27 mouse cellular contexts compared by ENCODE assay signal in the genomic region with DNA sequence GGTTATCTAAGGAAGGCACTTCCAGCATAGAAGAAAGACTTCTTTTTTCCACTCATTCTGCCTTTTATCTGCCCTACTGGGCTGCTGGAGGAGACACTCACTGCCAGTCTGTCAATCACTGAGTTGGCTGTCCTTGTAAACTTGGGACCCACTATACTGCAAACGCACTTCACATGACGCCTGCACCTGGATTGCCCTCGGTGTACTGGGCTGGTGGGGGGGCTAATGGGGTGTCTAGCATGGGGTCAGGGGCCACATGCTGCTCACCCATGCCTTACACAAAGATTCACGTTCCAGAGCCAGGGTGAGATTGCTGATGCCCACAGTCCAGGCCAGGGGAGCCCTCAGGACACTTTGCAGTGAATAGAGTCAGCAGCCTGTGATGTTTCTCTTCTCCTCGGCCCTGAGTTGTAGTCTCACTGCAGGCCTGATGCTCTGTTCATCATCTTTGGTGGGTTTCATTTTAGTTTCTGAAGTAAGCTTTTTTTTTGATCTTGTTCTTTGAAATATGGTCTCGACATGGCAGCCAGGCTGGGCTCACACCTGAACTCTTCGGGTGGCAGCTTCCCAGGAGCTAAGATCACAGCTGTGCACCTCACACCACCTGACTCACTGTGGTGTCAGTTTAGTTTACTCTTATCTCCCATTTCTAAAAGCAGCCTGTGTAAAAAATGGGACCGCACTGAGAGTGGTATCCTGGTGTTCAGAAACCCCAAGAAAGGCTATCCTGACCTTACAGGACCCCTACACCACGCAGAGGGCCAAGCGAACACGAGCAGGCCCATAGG. TPM values are rescaled to one million over a fixed set of nuclear protein-coding genes. Genes with fewer than 3 reads are reported as not detected.
DNase-seq lines count a peak whose midpoint lies in the region; ATAC-seq and TF ChIP-seq lines count a peak whose summit lies in the region.
"Had no signal": no experiment of that assay in that cellular context is flagged by ENCODE, and none has a peak within 500 bp of the region (broad histone marks: within the 10 kb centered on the region; RNA-seq: fewer than 3 reads in every experiment).

No protein-coding gene starts in this region.

- ATAC-seq in megakaryocyte progenitor cell, adult 5-6 weeks (replicated peaks; ENCODE audit: poor library complexity), result peak; percentile 38
- ATAC-seq: forebrain, embryonic 13.5 days; midbrain, embryonic 16.5 days; Patski had no signal

- TF ChIP-seq CTCF in layer of hippocampus, adult 2 months (conservative IDR thresholded peaks at IDR 0.05), result no peak

- intact Hi-C loops in heart, postnatal 14 days (cut with DNase I), result loop anchor here (10.0 kb wide), 1 partner anchor 402 kb away; no protein-coding TSS in a partner anchor

- DNase-seq in heart, adult 11 months, result peak; percentile 88
- DNase-seq in heart, postnatal 14 days, result no peak
- DNase-seq in layer of hippocampus, adult 2 months (ENCODE audit: low spot score in 2 of 2), result no peak
- no peak for DNase-seq in layer of hippocampus, adult 8-10 months (ENCODE audit: low spot score in 2 of 2)
- peak; percentile 30 for DNase-seq in thymus, postnatal 14 days
- DNase-seq in kidney, adult 8-10 months, result no peak
- no peak for DNase-seq in right cerebral cortex, postnatal 10 days (ENCODE audit: low spot score in 2 of 2)
- DNase-seq: adrenal gland, postnatal 14 days; cerebellum, adult 11 months; cerebellum, adult 9-10 months; cerebellum, postnatal 36 days; gastrocnemius, postnatal 14 days; kidney, adult 18-20 months; kidney, postnatal 14 days; lung, embryonic 14.5 days; lung, postnatal 14 days; right cerebral cortex, postnatal 14 days had no signal

- no peak overlapping the region for H3K4me3 ChIP-seq in layer of hippocampus, adult 2 months
- H3K4me3 ChIP-seq: forebrain, embryonic 13.5 days; heart, embryonic 10.5 days; hindbrain, embryonic 15.5 days; limb, embryonic 10.5 days; limb, embryonic 15.5 days; liver, embryonic 15.5 days; neural tube, embryonic 13.5 days had no signal

- H3K27ac ChIP-seq in layer of hippocampus, adult 2 months, result 0 out of 2 replicates have a peak overlapping the region, but pooled peaks have one; percentile 87
- H3K27ac ChIP-seq: forebrain, embryonic 13.5 days; hindbrain, embryonic 15.5 days; limb, embryonic 10.5 days; limb, embryonic 15.5 days; liver, embryonic 15.5 days; neural tube, embryonic 13.5 days had no signal

RNA-seq across cellular contexts. Expression of gene Ubp1, which starts 52.3 kb away (rescaled TPM):
- 10 to 100 TPM; 28.8 to 32.0 TPM for total RNA-seq in heart, postnatal 14 days (2021)
- total RNA-seq in layer of hippocampus, adult 2 months (2021), result 10 to 100 TPM; 77.0 to 91.3 TPM
- 10 to 100 TPM; 68.5 to 87.8 (median 80.9) TPM for total RNA-seq in layer of hippocampus, adult 8-10 months (2022)
- total RNA-seq in megakaryocyte progenitor cell, adult 5-6 weeks (2015), result 40.9 and 60.7 TPM in 2 replicates
- 48.6 and 60.2 TPM in 2 replicates for total RNA-seq in megakaryocyte progenitor cell, adult 5-6 weeks (2017)

Comparison
In these comparisons a context has a peak if more than half of its experiments do, and no peak if none do; other contexts are left out.
1. DNase-seq: peak in heart, adult 11 months (single experiment) and thymus, postnatal 14 days (single experiment); none in heart, postnatal 14 days (0 of 2), layer of hippocampus, adult 2 months (0 of 2), layer of hippocampus, adult 8-10 months (0 of 2), kidney, adult 8-10 months (0 of 2) and right cerebral cortex, postnatal 10 days (0 of 2).